Mouse (Mus musculus) brown adipose tissue, adult 24 weeks (tissue): ENCODE data around the gene Chid1. TPM values are rescaled to one million over a fixed set of nuclear protein-coding genes. Genes with fewer than 3 reads are reported as not detected.
A peak's percentile ranks its signal among the peaks of the same experiment; 100 is the strongest.

Source experiments
- H3K27ac ChIP-seq: fragments of 200-500 bp; replicated peaks from 2 replicates; pipeline ENCODE4 v1.5.1; 2012; ENCODE audit warnings: low read depth, mild to moderate bottlenecking, low read length
- H3K4me1 ChIP-seq: fragments of 200-500 bp; 2 replicates; pipeline ENCODE4 v1.6.1; 2012; ENCODE audit warnings: low read length, mixed read lengths; ENCODE audit not compliant: control insufficient read depth, insufficient read depth, insufficient read length
- H3K4me3 ChIP-seq: fragments of 200-500 bp; 2 replicates; pipeline ENCODE4 v1.5.1; 2012; ENCODE audit warnings: low read depth, mild to moderate bottlenecking, low read length, moderate library complexity; ENCODE audit not compliant: insufficient read depth
- polyA plus RNA-seq: library from polyadenylated mRNA; stranded (reverse); fragments of >200 nt; gene quantifications from 2 replicates; pipeline ENCODE4 v1.2.4, GENCODE M21; 2012; ENCODE audit not compliant: missing spikeins, insufficient read depth, insufficient read length

The Chid1 gene
- polyA plus RNA-seq, 1 experiment, result 13.4 TPM

GRCm38 (mm10) chr7:141481498-141482401, 57.9 kb downstream of the Chid1 start:
- Histone ChIP-seq H3K27ac (no peak overlapping the region), H3K4me3 (peak overlapping the region; percentile 47), H3K4me1 (peaks cover 29% of the 10 kb centered on the region)

GRCm38 (mm10) chr7:141480842-141481497, 58.7 kb downstream of the Chid1 start:
- no peak overlapping the region for H3K27ac ChIP-seq
- H3K4me3 ChIP-seq, result no peak overlapping the region
- H3K4me1 ChIP-seq, result peaks cover 29% of the 10 kb centered on the region

GRCm38 (mm10) chr7:141478270-141478748, 61.3 kb downstream of the Chid1 start:
- Histone ChIP-seq H3K4me1 (peaks cover 18% of the 10 kb centered on the region), H3K27ac (no peak overlapping the region), H3K4me3 (no peak overlapping the region)

- Histone ChIP-seq H3K27ac (peak overlapping the region; percentile 100), H3K4me1 (peaks cover 18% of the 10 kb centered on the region), H3K4me3 (peak overlapping the region; percentile 92)
Measured at GRCm38 (mm10) chr7:141477578-141478269, 61.9 kb downstream of the Chid1 start.

GRCm38 (mm10) chr7:141476981-141477370, 62.7 kb downstream of the Chid1 start:
- Histone ChIP-seq H3K4me1 (peaks cover 12% of the 10 kb centered on the region; the same call in 1 of the 2 replicates), H3K27ac (peak overlapping the region; percentile 100), H3K4me3 (peak overlapping the region; percentile 92)

- Histone ChIP-seq H3K4me1 (peaks cover 12% of the 10 kb centered on the region; the same call in 1 of the 2 replicates), H3K4me3 (peak overlapping the region; percentile 92), H3K27ac (peak overlapping the region; percentile 100)
Measured at GRCm38 (mm10) chr7:141476226-141476980, 63.3 kb downstream of the Chid1 start.

GRCm38 (mm10) chr7:141475805-141476158, 63.9 kb downstream of the Chid1 start:
- Histone ChIP-seq H3K4me3 (peak overlapping the region; percentile 92), H3K4me1 (peaks cover 12% of the 10 kb centered on the region; the same call in 1 of the 2 replicates)

GRCm38 (mm10) chr7:141475011-141475804, 64.4 kb downstream of the Chid1 start, which contains the start of the genes Polr2l and Tspan4:
Gene Polr2l (minus strand): TSS chr7:141475132.
Gene Tspan4 (plus strand): TSS chr7:141475240.
- peak within 1 kb of the TSS; percentile 92 for H3K4me3 ChIP-seq
- H3K27ac ChIP-seq, result peak within 1 kb of the TSS; percentile 100
- peaks cover 12% of the 10 kb centered on the region; the same call in 1 of the 2 replicates for H3K4me1 ChIP-seq

More at GRCm38 (mm10) chr7:141475805-141476158, 63.9 kb downstream of the Chid1 start:
- H3K27ac ChIP-seq, result peak overlapping the region; percentile 100

GRCm38 (mm10) chr7:141474160-141474559, 65.5 kb downstream of the Chid1 start:
- peak overlapping the region; percentile 92 for H3K4me3 ChIP-seq
- no peak overlapping the region for H3K27ac ChIP-seq
- H3K4me1 ChIP-seq, result peaks cover 12% of the 10 kb centered on the region; the same call in 1 of the 2 replicates

- H3K27ac ChIP-seq, result no peak overlapping the region
- H3K4me3 ChIP-seq, result no peak overlapping the region
- H3K4me1 ChIP-seq, result peaks cover 7% of the 10 kb centered on the region; the same call in 1 of the 2 replicates
Measured at GRCm38 (mm10) chr7:141472763-141473162, 66.9 kb downstream of the Chid1 start.

- Histone ChIP-seq H3K4me3 (no peak overlapping the region), H3K27ac (0 out of 2 replicates have a peak overlapping the region, but pooled peaks have one; percentile 10), H3K4me1 (peaks cover 4% of the 10 kb centered on the region; the same call in 1 of the 2 replicates)
Measured at GRCm38 (mm10) chr7:141472226-141472625, 67.4 kb downstream of the Chid1 start.

- Histone ChIP-seq H3K4me1 (peaks cover 8% of the 10 kb centered on the region), H3K27ac (no peak overlapping the region), H3K4me3 (no peak overlapping the region)
Measured at GRCm38 (mm10) chr7:141471236-141471635, 68.4 kb downstream of the Chid1 start.

GRCm38 (mm10) chr7:141470637-141470944, 69.1 kb downstream of the Chid1 start:
- Histone ChIP-seq H3K27ac (no peak overlapping the region), H3K4me3 (no peak overlapping the region), H3K4me1 (peaks cover 8% of the 10 kb centered on the region)
